Mouse (Mus musculus): ENCODE measurements around the gene Bri3. TPM values are rescaled to one million over a fixed set of nuclear protein-coding genes. Genes with fewer than 3 reads are reported as not detected.

Bri3 gene
- total and polyA plus RNA-seq, 3 experiments, result 21.6 to 40.5 TPM; not detected in 1

DNA sequence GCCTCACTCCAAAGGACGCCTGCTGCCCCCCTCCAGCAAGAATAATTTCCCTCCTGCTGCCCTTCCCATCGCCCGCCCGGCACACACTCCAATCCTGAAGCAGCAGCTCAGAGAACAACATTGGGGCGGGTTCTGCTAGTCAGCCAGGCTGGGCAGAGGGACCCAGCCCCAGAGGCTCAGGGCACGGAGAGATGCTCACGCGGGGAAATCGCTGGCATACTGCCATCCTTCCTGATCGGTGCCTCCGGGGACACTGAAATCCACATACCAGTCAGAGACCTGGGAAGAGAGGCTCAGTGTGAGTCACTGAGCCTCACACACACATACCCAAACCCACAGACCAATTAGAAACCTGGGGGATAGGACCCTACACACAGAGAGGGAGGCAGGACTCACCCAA lies 43.6 kb upstream of the Bri3 start:
- DNase-seq (ENCODE audit: low read depth, low spot score), result no peak

DNA sequence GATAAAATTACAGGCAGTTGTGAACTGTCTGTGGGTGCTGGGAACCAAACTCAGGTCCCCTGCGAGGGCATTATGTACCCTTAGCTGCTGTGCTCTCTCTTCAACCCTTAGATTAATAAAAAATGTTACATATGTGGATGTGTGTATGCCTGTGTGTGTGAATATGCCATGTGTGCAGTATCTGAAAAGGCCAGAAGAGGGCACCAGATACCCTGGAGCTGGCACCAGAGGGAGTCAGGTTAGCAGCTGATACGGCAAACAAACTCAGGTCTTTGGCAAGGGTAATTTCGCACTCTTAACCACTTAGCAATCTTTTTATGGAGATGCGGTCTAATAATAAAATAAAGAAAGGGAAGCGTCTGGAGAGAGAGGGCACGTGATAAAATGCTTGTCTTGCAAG lies 41.8 kb upstream of the Bri3 start:
- H3K9me3 ChIP-seq (replicated peaks; ENCODE audit: insufficient read depth, low read length), result no peaks in the 10 kb centered on the region
- no peaks in the 10 kb centered on the region for H3K36me3 ChIP-seq (ENCODE audit: control insufficient read depth in 1 of 2, insufficient read depth in 2 of 2, low read length in 2 of 2)
- H3K9ac ChIP-seq (ENCODE audit: control insufficient read depth, low read depth, low read length, poor library complexity, severe bottlenecking), result no peak overlapping the region
- H3K4me3 ChIP-seq (ENCODE audit: control insufficient read depth in 1 of 2, insufficient read depth in 1 of 2, low read depth in 2 of 2, low read length in 2 of 2), result no peak overlapping the region
- TF ChIP-seq MYC (IDR thresholded peaks at IDR 0.05; ENCODE audit: low read depth, low read length), result no peak
- TF ChIP-seq USF2 (IDR thresholded peaks at IDR 0.05; ENCODE audit: borderline replicate concordance in 1 of 2, insufficient read depth in 1 of 2, low read depth in 1 of 2, low read length in 2 of 2), result no peak
- TF ChIP-seq SMC3 (IDR thresholded peaks at IDR 0.05; ENCODE audit: low read depth, low read length), result peak; percentile 19; the same call in 1 of the 2 replicates
- peak; percentile 7 for TF ChIP-seq RAD21 (IDR thresholded peaks at IDR 0.05; ENCODE audit: low read depth, low read length)
- TF ChIP-seq CTCF (IDR thresholded peaks at IDR 0.05 in 2 of 3, conservative IDR thresholded peaks at IDR 0.05 in 1 of 3; ENCODE audit: control insufficient read depth in 1 of 3, insufficient read depth in 1 of 3, low read depth in 2 of 3, low read length in 3 of 3, poor library complexity in 1 of 3, severe bottlenecking in 1 of 3), result peak; percentile 39 to 43 (median 42)
- TF ChIP-seq MXI1 (IDR thresholded peaks at IDR 0.05; ENCODE audit: low read depth, low read length), result no peak
- no peaks in the 10 kb centered on the region for H3K4me1 ChIP-seq (ENCODE audit: control insufficient read depth in 1 of 2, insufficient read depth in 2 of 2, low read length in 2 of 2)
- H3K27me3 ChIP-seq (ENCODE audit: control insufficient read depth in 1 of 2, insufficient read depth in 2 of 2, low read length in 2 of 2), result no peaks in the 10 kb centered on the region
- H3K79me2 ChIP-seq (ENCODE audit: control insufficient read depth, insufficient read depth, low read length, poor library complexity), result no peaks in the 10 kb centered on the region
- H3K27ac ChIP-seq (ENCODE audit: control insufficient read depth, low read depth, low read length), result no peak overlapping the region
- DNase-seq (ENCODE audit: low read depth, low spot score), result peak; percentile 23

More for the DNA sequence above, 43.6 kb upstream of the Bri3 start:
- H3K27ac ChIP-seq (ENCODE audit: control insufficient read depth, low read depth, low read length), result no peak overlapping the region
- H3K9me3 ChIP-seq (replicated peaks; ENCODE audit: insufficient read depth, low read length), result no peaks in the 10 kb centered on the region
- no peaks in the 10 kb centered on the region for H3K4me1 ChIP-seq (ENCODE audit: control insufficient read depth in 1 of 2, insufficient read depth in 2 of 2, low read length in 2 of 2)
- H3K79me2 ChIP-seq (ENCODE audit: control insufficient read depth, insufficient read depth, low read length, poor library complexity), result no peaks in the 10 kb centered on the region
- H3K27me3 ChIP-seq (ENCODE audit: control insufficient read depth in 1 of 2, insufficient read depth in 2 of 2, low read length in 2 of 2), result no peaks in the 10 kb centered on the region
- no peak overlapping the region for H3K4me3 ChIP-seq (ENCODE audit: control insufficient read depth in 1 of 2, insufficient read depth in 1 of 2, low read depth in 2 of 2, low read length in 2 of 2)
- TF ChIP-seq MYB (IDR thresholded peaks at IDR 0.05; ENCODE audit: low read depth, low read length), result no peak
- TF ChIP-seq GABPA (IDR thresholded peaks at IDR 0.05; ENCODE audit: low read depth, low read length), result no peak
- no peak for TF ChIP-seq ZNF384 (IDR thresholded peaks at IDR 0.05; ENCODE audit: low read depth, low read length)
- no peak for TF ChIP-seq TBP (IDR thresholded peaks at IDR 0.05; ENCODE audit: low read depth, low read length)
- no peak for TF ChIP-seq CHD2 (IDR thresholded peaks at IDR 0.05; ENCODE audit: low read length)
- no peak for TF ChIP-seq USF2 (IDR thresholded peaks at IDR 0.05; ENCODE audit: borderline replicate concordance in 1 of 2, insufficient read depth in 1 of 2, low read depth in 1 of 2, low read length in 2 of 2)
- no peak for TF ChIP-seq USF1 (IDR thresholded peaks at IDR 0.05; ENCODE audit: low read depth, low read length)
- H3K9ac ChIP-seq (ENCODE audit: control insufficient read depth, low read depth, low read length, poor library complexity, severe bottlenecking), result no peak overlapping the region
- H3K36me3 ChIP-seq (ENCODE audit: control insufficient read depth in 1 of 2, insufficient read depth in 2 of 2, low read length in 2 of 2), result no peaks in the 10 kb centered on the region

DNA sequence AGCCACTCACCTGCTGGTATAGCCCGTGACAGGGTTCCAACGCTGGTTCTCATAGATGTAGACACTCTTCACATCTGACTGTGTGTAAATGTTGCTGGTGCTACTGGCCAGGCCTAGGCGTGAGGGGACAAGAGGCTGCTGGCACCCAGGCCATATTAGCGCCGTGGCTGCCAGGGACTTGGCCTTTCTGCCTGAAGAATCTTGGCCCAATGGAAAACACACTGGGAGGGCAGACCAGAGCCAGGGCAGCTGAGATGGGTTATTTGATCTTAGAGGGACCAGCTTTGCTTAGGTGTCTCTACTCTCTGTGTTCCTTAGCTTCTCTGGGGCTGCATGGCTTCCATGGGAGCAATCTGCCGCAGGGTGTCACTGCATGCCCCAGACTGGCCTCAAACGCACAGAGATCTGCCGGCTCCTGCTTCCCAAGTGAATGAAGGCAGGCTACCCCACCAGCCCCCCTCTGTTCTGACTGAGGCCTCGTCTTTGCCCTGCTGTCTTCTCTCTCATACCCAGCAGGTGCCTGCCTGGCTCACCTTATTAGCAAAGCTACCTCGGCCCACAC lies 40.8 kb upstream of the Bri3 start:
- no peaks in the 10 kb centered on the region for H3K79me2 ChIP-seq (ENCODE audit: control insufficient read depth, insufficient read depth, low read length, poor library complexity)
- H3K36me3 ChIP-seq (ENCODE audit: control insufficient read depth in 1 of 2, insufficient read depth in 2 of 2, low read length in 2 of 2), result no peaks in the 10 kb centered on the region
- TF ChIP-seq ZMIZ1 (IDR thresholded peaks at IDR 0.05; ENCODE audit: low read depth, low read length) (no peak), NELFE (IDR thresholded peaks at IDR 0.05; ENCODE audit: low read depth, low read length) (no peak), UBTF (IDR thresholded peaks at IDR 0.05; ENCODE audit: borderline replicate concordance, insufficient read depth, low read depth, low read length) (no peak), ETS1 (IDR thresholded peaks at IDR 0.05; ENCODE audit: low read depth, low read length) (no peak), POLR2AphosphoS2 (IDR thresholded peaks at IDR 0.05; ENCODE audit: low read length) (no peak), TBP (IDR thresholded peaks at IDR 0.05; ENCODE audit: low read depth, low read length) (no peak), NRF1 (IDR thresholded peaks at IDR 0.05; ENCODE audit: insufficient read depth, low read depth, low read length, poor library complexity, severe bottlenecking) (no peak), ELF1 (IDR thresholded peaks at IDR 0.05; ENCODE audit: low read depth, low read length) (no peak)
- H3K9me3 ChIP-seq (replicated peaks; ENCODE audit: insufficient read depth, low read length), result no peaks in the 10 kb centered on the region
- DNase-seq (ENCODE audit: low read depth, low spot score), result no peak
- H3K27ac ChIP-seq (ENCODE audit: control insufficient read depth, low read depth, low read length), result no peak overlapping the region
- no peaks in the 10 kb centered on the region for H3K27me3 ChIP-seq (ENCODE audit: control insufficient read depth in 1 of 2, insufficient read depth in 2 of 2, low read length in 2 of 2)
- H3K9ac ChIP-seq (ENCODE audit: control insufficient read depth, low read depth, low read length, poor library complexity, severe bottlenecking), result no peak overlapping the region
- H3K4me1 ChIP-seq (ENCODE audit: control insufficient read depth in 1 of 2, insufficient read depth in 2 of 2, low read length in 2 of 2), result no peaks in the 10 kb centered on the region
- H3K4me3 ChIP-seq (ENCODE audit: control insufficient read depth in 1 of 2, insufficient read depth in 1 of 2, low read depth in 2 of 2, low read length in 2 of 2), result no peak overlapping the region
